Mouse (Mus musculus): Measurements from ENCODE around the gene Gpr180.

GRCm38 (mm10) chr14:118150656-118151551, 13.9 kb downstream of the Gpr180 start:
- TF ChIP-seq CTCF (IDR thresholded peaks at IDR 0.05; ENCODE audit: borderline replicate concordance, control insufficient read depth, extremely low read depth, insufficient read depth, low read length, poor library complexity), result no peak
- TF ChIP-seq POLR2A (IDR thresholded peaks at IDR 0.05; ENCODE audit: control insufficient read depth, extremely low read depth, insufficient read depth, low read length, poor library complexity), result no peak
